Mouse (Mus musculus) erythroblast, embryonic 14.5 days (primary cell): ENCODE measurements at regions not wholly inside any gene's neighbourhood (a gene's known extent, or its start where the extent isn't known, plus 50 kb on each side); places are given as distances from the start of the nearest gene placed in this dataset.

Experiments
- GATA1 ChIP-seq: IDR thresholded peaks from 2 replicates; pipeline ENCODE4 v1.6.1; 2012; ENCODE audit warnings: low read length, inconsistent platforms, mixed read lengths
- TAL1 ChIP-seq: IDR thresholded peaks from 3 replicates; pipeline ENCODE4 v1.6.1; 2012; ENCODE audit warnings: low read length, inconsistent platforms, mixed read lengths

DNA sequence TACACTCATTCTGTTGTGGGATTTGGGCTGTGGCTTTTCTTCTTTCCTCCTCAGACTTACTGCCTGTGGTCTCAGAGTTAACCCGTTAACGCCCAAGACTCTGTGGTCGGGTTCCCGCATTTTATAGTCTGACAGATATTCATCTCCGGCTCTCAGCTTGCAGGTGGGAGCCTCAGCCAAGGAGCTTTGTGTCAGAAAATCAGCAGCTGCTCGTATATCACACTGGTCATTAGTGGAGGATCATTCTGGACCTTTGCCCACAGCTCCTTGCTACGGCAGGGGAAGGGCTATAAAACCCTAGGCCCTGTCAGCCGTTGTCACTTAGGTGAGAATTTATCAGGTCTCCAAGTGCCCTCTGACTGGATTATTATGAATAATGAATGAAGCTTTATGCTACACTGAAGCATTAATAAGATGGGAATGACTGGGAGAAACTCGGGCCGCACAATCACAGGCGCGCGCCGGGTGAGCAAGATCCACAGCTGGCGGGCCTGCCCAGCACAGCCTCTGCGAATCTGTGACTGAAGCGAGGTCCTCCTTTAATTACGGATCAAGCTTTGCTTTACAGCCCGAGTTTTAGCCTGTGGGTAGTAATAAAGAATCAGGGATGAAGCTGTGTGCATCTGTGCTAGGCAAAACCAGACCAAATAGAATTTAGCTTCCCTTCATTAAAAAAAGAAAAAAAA, 111.8 kb downstream of the Atp6v1g3 start:
- no peak for TF ChIP-seq GATA1
- TF ChIP-seq TAL1 = no peak
